ENCODE assay signal across 12 mouse cellular contexts in genomic region chr11:53742353-53742752, GRCm38 (mm10). TPM values are rescaled to one million over a fixed set of nuclear protein-coding genes. Genes with fewer than 3 reads are reported as not detected.
DNase-seq lines count a peak whose midpoint lies in the region; ATAC-seq lines count a peak whose summit lies in the region.
"Had no signal": no experiment of that assay in that cellular context is flagged by ENCODE, and none has a peak within 500 bp of the region (broad histone marks: within the 10 kb centered on the region; RNA-seq: fewer than 3 reads in every experiment).

No protein-coding gene starts in this region.

- H3K4me2 ChIP-seq in hindbrain, embryonic 11.5 days (replicated peaks; ENCODE audit: low read depth, low read length), result no peak overlapping the region
- H3K4me2 ChIP-seq: hindbrain, embryonic 15.5 days; limb, embryonic 15.5 days had no signal

- no peaks in the 10 kb centered on the region for H3K9me3 ChIP-seq in hindbrain, embryonic 11.5 days (ENCODE audit: control insufficient read depth, low read length)
- H3K9me3 ChIP-seq: hindbrain, embryonic 15.5 days; limb, embryonic 15.5 days had no signal

- H3K36me3 ChIP-seq in hindbrain, embryonic 11.5 days (ENCODE audit: control insufficient read depth, insufficient read depth, low read length), result no peaks in the 10 kb centered on the region
- H3K36me3 ChIP-seq: hindbrain, embryonic 15.5 days; limb, embryonic 15.5 days had no signal

- no peak for ATAC-seq in hindbrain, embryonic 11.5 days (ENCODE audit: low FRiP score)

- DNase-seq in embryo, embryonic 10 days (ENCODE audit: low spot score), result peak; percentile 45
- no peak for DNase-seq in embryo, embryonic 11 days
- DNase-seq in kidney, postnatal 14 days, result peak; percentile 38
- DNase-seq in kidney, adult 8-10 months, result no peak
- DNase-seq in lung, postnatal 25 days (ENCODE audit: low spot score), result peak; percentile 60
- DNase-seq in c-Kit-positive CD71-positive TER-119-positive erythroid progenitor cells, embryonic 14.5 days (ENCODE audit: low spot score), result no peak
- DNase-seq in hindbrain, embryonic 11.5 days (ENCODE audit: low spot score), result no peak
- DNase-seq: cerebellum, postnatal 25 days; layer of hippocampus, postnatal 36 days had no signal

- 23% methylated on average over 5 of the region's 5 CpGs for WGBS in hindbrain, embryonic 11.5 days

- no peak overlapping the region for H3K9ac ChIP-seq in hindbrain, embryonic 11.5 days (ENCODE audit: low read depth, low read length)
- H3K9ac ChIP-seq: hindbrain, embryonic 15.5 days; limb, embryonic 15.5 days had no signal

- peaks cover 2% of the 10 kb centered on the region; the same call in 1 of the 2 replicates for H3K4me1 ChIP-seq in brown adipose tissue, adult 24 weeks (ENCODE audit: control insufficient read depth, insufficient read depth, insufficient read length, low read length)
- no peaks in the 10 kb centered on the region for H3K4me1 ChIP-seq in hindbrain, embryonic 11.5 days (replicated peaks; ENCODE audit: control insufficient read depth, insufficient read depth, low read length)
- H3K4me1 ChIP-seq: hindbrain, embryonic 15.5 days; limb, embryonic 15.5 days had no signal

- H3K27me3 ChIP-seq in hindbrain, embryonic 11.5 days (ENCODE audit: control insufficient read depth, insufficient read depth, low read length), result no peaks in the 10 kb centered on the region
- H3K27me3 ChIP-seq: hindbrain, embryonic 15.5 days; limb, embryonic 15.5 days had no signal

- no peak overlapping the region for H3K4me3 ChIP-seq in brown adipose tissue, adult 24 weeks (ENCODE audit: insufficient read depth, low read depth, low read length)
- no peak overlapping the region for H3K4me3 ChIP-seq in hindbrain, embryonic 11.5 days (ENCODE audit: low read depth, low read length)
- H3K4me3 ChIP-seq: hindbrain, embryonic 15.5 days; limb, embryonic 15.5 days had no signal

- 0 out of 2 replicates have a peak overlapping the region, but pooled peaks have one; percentile 53 for H3K27ac ChIP-seq in brown adipose tissue, adult 24 weeks (replicated peaks; ENCODE audit: low read depth, low read length)
- no peak overlapping the region for H3K27ac ChIP-seq in hindbrain, embryonic 11.5 days (ENCODE audit: low read depth, low read length)
- H3K27ac ChIP-seq: hindbrain, embryonic 15.5 days; limb, embryonic 15.5 days had no signal

RNA-seq across cellular contexts. Expression of gene Il5, which starts 21.8 kb away (rescaled TPM):
- not detected in 2 replicates for polyA plus RNA-seq in brown adipose tissue, adult 24 weeks (2012; ENCODE audit: insufficient read depth, insufficient read length, missing spikeins)
- 0.10 TPM in 1 of 2 replicates, not detected in the other for polyA plus RNA-seq in hindbrain, embryonic 11.5 days (2014; fragmentation: Nextera tagmentation; extraction: Ambion mirVana)
- polyA plus RNA-seq: hindbrain, embryonic 15.5 days; limb, embryonic 15.5 days had no signal

RNA-seq across cellular contexts. Expression of gene Irf1, which starts 27.5 kb away (rescaled TPM):
- 12.5 and 27.9 TPM in 2 replicates for polyA plus RNA-seq in brown adipose tissue, adult 24 weeks (2012; ENCODE audit: insufficient read depth, insufficient read length, missing spikeins)
- polyA plus RNA-seq in hindbrain, embryonic 11.5 days (2014; fragmentation: Nextera tagmentation; extraction: Ambion mirVana), result 1.7 and 3.8 TPM in 2 replicates

RNA-seq across cellular contexts. Expression of gene Gm17334, which starts 30.6 kb away (rescaled TPM):
- not detected in 2 replicates for polyA plus RNA-seq in brown adipose tissue, adult 24 weeks (2012; ENCODE audit: insufficient read depth, insufficient read length, missing spikeins)
- not detected in 2 replicates for polyA plus RNA-seq in hindbrain, embryonic 11.5 days (2014; fragmentation: Nextera tagmentation; extraction: Ambion mirVana)
- polyA plus RNA-seq: hindbrain, embryonic 15.5 days had no signal

RNA-seq across cellular contexts. Expression of gene Rad50, which starts 35.2 kb away (rescaled TPM):
- polyA plus RNA-seq in brown adipose tissue, adult 24 weeks (2012; ENCODE audit: insufficient read depth, insufficient read length, missing spikeins), result 3.9 and 4.8 TPM in 2 replicates
- polyA plus RNA-seq in hindbrain, embryonic 11.5 days (2014; fragmentation: Nextera tagmentation; extraction: Ambion mirVana), result 19.3 and 22.3 TPM in 2 replicates

Comparison
In these comparisons a context has a peak if more than half of its experiments do, and no peak if none do; other contexts are left out.
1. DNase-seq: peak in embryo, embryonic 10 days (single experiment), kidney, postnatal 14 days (single experiment) and lung, postnatal 25 days (single experiment); none in embryo, embryonic 11 days (single experiment), kidney, adult 8-10 months (0 of 2), c-Kit-positive CD71-positive TER-119-positive erythroid progenitor cells, embryonic 14.5 days (single experiment) and hindbrain, embryonic 11.5 days (single experiment).